Mouse (Mus musculus) liver, adult (tissue): ENCODE measurements around the gene Fbxw11.

Experiments
- GATA4 ChIP-seq: IDR thresholded peaks from 2 replicates; pipeline ENCODE4 v1.6.1; 2014; ENCODE audit warnings: mild to moderate bottlenecking, low read length; ENCODE audit not compliant: insufficient replicate concordance

The Fbxw11 gene

DNA sequence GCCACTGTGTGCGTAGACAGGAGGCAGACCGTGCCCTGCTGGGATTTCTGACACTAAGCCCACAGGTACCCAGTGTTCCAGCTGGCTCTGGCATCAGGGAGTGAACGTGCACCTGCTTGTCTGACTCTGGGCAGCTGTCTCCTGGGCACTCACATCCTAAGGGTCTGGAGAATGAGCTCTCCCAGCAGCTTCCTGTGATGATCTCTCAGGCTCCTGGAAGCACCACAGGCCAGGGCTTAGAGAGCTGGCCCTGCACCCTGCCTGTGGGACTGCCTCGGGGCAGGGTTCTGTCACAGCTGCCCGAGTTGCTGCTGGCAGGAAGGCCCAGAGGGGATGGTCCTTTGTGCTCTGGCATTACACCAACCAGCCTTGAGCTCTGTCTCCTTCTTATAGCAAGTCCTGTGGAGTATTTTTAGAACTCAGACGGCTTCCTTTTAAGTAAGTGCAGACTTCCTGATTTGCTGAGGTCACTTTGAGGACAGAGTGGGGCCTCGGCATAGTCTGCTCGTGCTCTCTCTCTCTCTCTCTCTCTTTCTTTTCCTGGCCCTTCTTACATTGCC, 23.2 kb upstream of the Fbxw11 start:
- no peak for TF ChIP-seq GATA4

DNA sequence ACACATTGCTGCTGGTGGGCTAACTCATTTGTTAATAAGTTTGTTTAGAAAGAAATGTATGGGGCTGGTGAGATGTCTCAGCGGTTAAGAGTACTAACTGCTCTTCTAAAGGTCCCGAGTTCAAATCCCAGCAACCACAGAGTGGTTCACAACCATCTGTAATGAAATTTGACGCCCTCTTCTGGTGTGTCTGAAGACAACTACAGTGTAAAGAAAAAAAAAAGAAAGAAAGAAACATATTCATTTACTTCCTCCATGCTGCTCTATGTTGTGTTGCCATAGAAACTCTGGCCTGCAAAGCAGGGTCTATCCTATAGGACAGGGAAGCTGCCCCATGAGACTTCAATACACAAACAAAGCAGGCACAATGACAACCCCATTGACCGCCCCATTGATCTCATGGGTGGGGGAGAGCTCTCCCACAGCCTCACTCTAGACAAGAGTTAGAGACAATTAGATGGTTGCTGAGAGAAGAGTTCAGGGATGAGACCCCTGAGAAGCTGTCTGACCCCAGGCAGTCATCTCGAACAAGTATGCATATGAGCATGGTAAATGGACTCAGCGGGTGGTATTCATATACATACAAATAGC, 22.6 kb upstream of the Fbxw11 start:
- TF ChIP-seq GATA4 = no peak

DNA sequence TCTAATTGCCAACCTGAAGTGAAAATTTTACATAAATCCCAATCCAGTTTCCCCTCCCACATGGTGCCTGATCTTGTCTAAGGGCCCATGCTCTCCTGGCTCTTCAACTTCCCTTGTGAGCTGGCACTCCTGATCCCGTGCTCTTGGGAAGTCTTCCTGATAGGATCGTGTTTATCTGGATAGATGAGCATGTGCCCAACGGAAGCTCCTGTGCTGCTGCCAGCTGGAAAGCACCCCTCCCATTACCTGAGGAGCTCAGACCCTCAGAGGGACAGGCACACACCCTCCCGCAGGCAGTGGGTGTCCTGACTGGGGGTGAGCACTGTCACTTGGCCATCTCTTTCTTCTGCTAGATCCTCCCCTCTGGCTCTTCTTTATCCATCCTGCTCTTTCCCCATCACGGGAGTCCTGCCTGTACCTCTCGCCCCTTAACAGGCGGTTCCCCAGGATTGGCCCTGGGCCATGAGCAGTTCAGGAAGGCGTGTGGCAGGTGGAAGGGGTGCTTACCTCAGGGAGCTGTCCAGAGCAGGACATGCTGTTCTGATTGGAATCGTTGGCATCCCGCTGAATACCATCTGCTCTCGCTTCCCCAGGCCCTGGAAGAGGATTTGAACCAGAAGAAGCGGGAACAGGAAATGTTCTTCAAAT, 20.6 kb upstream of the Fbxw11 start:
- no peak for TF ChIP-seq GATA4

DNA sequence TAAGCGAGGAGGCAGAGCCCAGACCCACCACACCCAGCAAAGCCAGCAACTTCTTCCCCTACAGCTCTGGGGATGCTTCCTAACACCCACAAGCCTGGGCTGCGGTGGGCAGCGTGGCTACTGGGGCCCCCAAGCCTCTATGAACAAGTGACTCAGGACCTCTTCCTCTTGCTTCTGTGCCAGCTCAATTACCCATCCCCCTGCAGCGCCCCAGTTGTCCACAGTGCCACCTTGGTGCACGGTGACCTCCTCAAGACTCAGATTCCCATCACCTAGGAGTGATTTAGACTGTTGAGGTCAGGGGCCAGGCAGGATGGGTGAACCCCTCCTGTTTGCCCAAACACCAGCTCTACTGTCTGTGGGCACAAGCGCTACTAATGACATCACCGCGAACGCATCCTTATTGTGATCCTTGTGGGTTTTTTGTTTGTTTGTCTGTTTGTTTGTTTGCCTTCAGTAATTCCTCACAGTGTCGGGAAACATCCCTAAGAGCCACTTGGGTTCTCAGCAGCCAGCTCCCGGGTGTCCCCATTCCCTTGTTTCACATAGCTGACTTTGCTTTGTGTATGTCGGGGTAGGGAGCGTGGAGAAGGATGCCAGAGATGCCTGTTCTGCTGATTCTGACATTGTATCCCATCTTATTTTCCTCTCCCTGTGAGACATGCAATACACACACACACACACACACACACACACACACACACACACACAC, 19.9 kb upstream of the Fbxw11 start:
- no peak for TF ChIP-seq GATA4

DNA sequence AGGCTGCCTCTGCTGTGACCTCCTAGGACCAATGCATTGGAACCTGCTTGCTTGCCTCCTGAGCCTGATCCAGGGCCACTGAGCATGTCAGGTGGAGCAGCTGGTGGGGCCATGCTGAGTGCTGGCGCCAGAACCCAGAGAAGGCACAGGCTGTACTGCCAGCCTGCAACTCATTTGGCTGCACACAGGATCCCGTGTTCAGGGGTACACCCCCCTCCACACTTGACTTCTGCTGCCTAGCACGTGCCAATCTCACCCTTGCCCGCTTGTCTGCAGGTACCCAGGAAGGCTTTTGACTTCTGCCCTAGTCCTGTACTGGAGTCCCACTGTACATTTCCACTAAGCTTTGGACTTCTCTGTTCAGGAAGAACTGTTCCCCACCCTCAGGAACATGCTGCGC, 19.3 kb upstream of the Fbxw11 start:
- no peak for TF ChIP-seq GATA4

DNA sequence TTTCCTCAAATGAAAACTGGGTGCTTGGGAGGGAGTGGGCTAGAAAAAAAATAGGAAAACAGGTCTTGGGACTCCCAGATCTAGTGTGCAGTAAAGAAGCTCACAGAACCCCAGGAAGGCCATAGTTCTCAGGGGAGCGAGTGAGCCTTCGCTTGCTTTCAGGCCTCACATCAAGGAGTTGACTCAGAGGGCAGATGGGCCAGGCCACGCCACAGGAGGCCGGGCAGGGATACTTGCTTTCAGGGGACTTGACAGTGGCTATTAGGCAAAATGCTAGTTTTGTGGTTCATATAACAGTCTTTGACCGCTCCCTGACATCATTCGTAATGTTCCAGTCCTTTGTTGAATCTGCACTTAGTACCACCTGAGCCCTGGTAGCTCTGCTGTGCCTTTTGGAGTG, 18.6 kb upstream of the Fbxw11 start:
- no peak for TF ChIP-seq GATA4

DNA sequence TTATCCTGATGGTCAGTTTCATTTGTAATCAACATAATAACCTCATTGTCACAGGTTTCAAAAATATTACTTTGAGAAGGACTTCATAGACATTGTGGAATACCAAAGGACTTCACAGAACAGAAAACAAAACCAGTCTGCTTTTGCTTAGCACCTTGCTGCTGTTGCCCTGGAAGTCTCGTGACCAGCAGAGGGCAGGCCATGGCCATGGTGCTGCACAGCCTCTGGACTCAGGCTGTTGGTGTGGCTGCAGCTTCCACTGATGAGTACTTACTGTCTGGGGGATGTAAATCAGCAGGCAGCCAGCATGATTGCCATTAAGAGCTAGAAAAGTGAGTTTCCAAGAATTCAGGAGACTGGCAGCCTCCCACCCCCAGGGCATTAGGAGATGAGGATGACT, 16.8 kb upstream of the Fbxw11 start:
- TF ChIP-seq GATA4 = no peak

DNA sequence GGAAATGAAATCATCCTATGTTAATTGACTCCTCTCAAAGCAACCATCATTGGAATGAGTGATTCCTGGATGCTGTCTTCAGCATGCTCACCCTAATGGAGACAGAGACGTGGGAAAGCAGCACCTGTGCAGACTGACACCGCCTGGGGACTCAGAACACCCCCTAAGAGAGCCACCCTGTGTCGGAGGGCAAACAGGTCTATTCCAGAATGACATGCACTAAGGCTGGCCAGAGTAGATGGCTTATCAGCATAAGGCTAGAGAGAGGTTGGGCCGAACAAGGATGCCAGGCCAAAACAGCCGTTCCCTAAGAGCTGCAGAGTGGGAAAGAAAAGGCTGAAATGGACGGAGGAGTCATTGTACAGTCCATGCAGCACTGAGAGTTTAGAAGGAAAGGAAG, 16.4 kb upstream of the Fbxw11 start:
- no peak for TF ChIP-seq GATA4

DNA sequence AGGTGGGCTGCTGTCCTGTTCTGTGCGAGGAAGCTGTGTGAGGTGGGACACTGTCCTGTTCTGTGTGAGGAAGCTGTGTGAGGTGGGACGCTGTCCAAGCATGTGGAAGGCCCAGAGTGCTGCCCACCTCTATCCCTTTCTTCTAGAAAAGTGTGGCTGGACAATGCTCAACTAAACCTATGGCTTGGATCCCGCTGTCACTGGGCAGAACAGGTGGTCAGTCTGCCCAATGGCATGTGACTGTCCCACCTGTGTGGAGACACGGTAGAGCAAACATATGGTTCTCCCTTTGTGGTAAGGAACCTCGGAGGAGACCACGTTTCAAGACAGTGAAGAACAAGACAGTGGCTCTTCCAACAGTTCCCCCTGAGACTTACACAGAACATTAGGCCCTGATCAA, 14.6 kb upstream of the Fbxw11 start:
- TF ChIP-seq GATA4 = no peak

DNA sequence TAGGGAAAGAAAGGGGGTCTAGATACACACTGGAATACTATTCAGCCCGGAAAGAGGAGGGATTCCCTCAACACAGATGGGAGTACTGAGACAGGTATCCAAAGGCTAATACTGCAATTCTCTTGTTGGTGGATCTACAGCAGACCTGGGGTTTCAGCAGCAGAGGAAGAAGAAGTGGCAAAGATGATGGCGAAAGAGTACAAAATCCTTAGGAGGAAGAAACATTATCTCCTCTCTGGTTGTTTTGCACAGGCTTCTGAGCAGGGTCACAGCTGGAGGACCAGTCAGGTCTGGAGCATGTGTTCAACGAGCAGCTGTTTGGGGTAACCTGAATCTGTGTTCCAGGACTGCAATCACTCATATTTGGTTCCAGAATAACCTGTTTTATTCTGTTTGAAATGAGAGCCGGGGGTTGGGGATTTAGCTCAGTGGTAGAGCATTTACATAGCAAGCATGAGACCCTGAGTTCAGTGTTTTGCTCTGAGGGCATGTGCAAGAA, 12.8 kb upstream of the Fbxw11 start:
- no peak for TF ChIP-seq GATA4

DNA sequence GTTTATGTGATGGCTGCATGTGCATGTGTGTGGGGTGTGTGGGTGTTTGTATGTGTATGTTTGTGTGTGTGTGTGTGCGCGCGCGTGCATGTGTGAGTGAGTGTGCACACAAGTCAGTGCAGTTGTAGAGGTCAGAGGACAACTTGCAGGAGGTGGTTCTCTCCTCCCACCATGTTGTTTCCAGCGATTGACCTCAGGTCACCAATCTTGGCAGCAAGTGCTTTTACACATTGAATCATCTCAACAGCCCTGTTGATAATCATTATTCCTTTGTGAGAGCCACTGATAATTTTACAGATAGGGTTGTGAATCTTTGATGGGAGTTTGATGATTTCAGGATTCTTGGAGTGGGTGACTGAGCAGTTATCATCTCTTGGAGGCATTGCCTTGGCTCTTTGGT, 9.9 kb upstream of the Fbxw11 start:
- no peak for TF ChIP-seq GATA4

DNA sequence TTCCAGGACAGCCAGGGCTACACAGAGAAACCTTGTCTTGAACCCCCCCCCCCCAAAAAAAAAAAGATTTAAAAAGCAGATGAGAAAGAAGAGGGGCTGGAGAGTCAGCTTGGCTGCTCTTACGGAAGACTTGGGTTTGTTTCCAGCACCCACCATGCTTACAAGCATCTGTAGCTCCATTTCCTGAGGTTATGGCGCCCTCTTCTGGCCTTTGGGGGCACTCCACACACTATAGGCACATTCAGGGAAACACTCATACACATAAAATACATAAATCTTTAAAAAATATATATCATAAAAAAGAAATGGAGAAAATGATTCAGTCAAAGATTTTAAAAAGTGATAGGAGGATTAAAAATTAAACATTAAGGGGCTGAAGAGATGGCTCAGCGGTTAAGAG, 9.0 kb upstream of the Fbxw11 start:
- TF ChIP-seq GATA4 = no peak

DNA sequence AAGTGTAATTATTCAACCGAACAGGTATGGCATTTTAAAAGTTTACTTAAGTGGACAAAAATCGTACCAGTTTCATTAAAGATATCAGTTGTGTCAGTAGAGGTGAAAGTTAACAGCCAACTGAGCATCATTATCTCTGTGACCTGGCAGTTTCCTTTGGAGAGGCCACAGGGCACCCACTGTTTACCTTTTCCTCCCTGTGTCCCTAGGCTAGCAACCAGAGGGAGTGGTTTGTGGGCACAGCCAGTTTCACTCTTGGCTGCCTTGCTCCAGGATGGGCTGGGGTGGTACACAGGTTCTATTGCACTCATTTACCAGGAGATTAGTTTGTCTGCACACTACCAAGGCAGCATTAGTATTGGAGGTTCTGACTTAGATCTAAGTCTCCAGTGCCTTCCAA, 8.4 kb upstream of the Fbxw11 start:
- TF ChIP-seq GATA4 = peak; percentile 44; the same call in 1 of the 2 replicates

DNA sequence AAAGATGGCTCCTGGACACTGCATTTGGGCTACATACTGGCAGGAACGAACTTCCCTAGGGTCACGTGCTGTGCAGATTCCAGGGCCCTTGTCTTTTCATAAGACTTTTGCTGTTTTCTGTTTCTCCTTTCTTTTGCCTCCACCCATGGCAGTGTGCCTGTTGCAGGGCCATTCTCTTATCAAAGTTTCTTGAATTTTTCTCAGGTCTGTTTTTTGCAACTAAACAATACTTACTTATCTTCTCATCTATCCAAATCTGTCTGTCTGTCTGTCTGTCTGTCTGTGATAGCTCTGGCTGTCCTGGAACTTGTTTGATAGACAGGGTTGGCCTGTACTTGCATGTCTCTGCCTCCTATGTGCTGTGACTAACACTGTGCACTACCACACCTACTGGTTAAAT, 7.7 kb upstream of the Fbxw11 start:
- no peak for TF ChIP-seq GATA4

DNA sequence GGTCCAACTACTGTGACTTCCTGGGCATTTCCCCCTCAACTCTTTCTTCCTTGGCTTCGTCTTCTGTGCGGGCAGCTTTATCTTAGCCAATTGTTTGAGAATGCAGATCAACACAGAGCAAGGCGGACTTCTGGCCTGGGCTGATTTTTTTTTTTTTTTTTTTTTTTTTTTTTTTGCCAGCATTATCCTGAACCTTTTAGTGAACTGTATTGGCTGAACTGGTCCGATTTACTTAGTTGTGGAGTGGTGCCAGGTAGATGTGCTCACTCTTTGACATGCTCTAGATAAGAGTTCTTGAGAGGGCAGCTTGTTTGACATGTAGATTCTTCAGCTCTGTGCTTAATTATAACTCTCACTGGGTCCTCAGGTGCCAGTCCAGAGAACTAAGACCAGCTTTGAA, 6.2 kb upstream of the Fbxw11 start:
- TF ChIP-seq GATA4 = peak; percentile 24; the same call in 1 of the 2 replicates
